Mouse (Mus musculus): Measurements from ENCODE around the gene Triobp. TPM values are rescaled to one million over a fixed set of nuclear protein-coding genes. Genes with fewer than 3 reads are reported as not detected.

Triobp gene
- total RNA-seq, 1 experiment from 2014 or later: 28.3 TPM

DNA sequence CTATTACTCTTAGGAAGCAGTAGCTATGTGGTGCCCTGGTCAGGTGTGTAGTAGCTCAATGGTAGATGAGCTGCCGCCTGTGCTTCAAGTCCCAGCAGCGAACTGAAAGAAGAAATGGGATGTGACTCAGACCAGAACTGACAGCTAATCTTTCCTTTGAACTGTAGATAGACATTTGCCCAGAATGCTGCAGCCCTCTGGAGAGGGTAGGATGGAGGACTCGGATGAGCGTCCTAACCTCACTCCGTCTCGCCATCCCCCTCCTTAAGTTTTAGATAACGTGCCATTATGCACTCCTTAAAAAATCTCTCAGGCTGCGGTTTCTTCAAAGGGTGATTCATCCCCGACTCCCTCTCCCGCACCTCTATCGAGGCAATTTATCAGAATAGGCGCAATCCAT, 27.6 kb upstream of the Triobp start:
- ATAC-seq (replicated peaks in 1 of 2; ENCODE audit: insufficient read depth in 1 of 2, low FRiP score in 2 of 2, low TSS enrichment in 1 of 2, low read depth in 1 of 2, poor library complexity in 2 of 2, severe bottlenecking in 2 of 2): no peak

DNA sequence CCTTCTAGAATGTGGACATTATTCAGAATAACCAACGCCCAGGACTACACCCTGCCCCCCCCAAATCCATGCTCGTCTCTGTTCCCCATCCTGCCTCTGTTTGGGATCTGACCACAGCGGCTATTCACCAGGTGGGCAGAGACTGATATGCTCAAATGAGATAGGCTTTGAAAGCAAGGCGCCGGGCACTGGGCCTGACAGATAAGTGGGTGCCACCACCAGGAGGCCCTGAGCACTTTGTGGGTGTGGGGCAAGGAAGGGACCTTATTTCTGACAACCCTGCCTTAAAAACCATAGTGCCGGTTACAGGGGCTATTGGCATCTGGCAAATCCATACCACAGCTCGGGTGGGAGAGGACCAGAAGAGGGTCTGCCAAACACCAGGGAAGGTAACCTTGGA, 24.8 kb upstream of the Triobp start:
- ATAC-seq (replicated peaks in 1 of 2; ENCODE audit: insufficient read depth in 1 of 2, low FRiP score in 2 of 2, low TSS enrichment in 1 of 2, low read depth in 1 of 2, poor library complexity in 2 of 2, severe bottlenecking in 2 of 2): no peak; a peak in 1 of 4 replicates

DNA sequence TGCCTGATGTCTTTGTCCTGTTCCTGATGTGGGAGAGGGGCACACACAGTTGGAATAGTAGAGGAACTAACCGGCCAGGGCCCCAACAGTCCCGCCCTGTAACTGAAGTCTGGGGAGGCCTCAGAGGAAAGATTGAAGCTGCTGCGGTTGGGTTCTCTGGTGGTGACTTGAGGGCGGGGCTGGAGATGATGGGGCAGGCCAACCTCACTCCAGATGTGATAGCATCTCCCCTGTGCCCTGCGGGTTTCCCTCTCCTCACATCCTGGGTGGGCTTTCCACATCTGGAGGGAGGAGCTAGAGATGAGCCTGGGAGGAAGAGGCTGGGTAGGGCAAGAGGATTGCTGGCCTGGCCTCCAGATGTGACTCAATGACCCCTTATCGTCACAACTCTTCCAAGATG, 23.9 kb upstream of the Triobp start:
- peak; percentile 43 to 59 for ATAC-seq (replicated peaks in 1 of 2; ENCODE audit: insufficient read depth in 1 of 2, low FRiP score in 2 of 2, low TSS enrichment in 1 of 2, low read depth in 1 of 2, poor library complexity in 2 of 2, severe bottlenecking in 2 of 2)

DNA sequence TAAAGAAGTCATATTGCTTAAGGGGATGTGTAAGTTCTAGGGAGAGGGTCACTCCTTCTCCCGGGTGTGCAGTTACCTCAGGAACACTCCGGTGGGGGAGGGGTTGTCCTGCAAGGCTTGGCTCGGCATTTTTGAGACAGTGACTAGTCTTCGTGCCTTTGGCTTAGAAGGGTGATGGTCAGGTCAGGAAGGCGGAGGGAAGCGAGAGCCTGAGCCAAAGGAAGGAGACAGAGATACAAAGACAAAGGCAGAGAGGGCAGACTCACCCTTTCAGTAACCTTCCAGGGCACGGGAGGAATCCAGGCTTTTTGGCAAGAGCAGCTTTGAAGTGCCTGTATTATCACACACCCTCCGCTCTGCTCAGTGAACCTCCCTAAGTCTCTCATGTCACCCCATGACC, 22.4 kb upstream of the Triobp start:
- no peak for ATAC-seq (replicated peaks in 1 of 2; ENCODE audit: insufficient read depth in 1 of 2, low FRiP score in 2 of 2, low TSS enrichment in 1 of 2, low read depth in 1 of 2, poor library complexity in 2 of 2, severe bottlenecking in 2 of 2)

DNA sequence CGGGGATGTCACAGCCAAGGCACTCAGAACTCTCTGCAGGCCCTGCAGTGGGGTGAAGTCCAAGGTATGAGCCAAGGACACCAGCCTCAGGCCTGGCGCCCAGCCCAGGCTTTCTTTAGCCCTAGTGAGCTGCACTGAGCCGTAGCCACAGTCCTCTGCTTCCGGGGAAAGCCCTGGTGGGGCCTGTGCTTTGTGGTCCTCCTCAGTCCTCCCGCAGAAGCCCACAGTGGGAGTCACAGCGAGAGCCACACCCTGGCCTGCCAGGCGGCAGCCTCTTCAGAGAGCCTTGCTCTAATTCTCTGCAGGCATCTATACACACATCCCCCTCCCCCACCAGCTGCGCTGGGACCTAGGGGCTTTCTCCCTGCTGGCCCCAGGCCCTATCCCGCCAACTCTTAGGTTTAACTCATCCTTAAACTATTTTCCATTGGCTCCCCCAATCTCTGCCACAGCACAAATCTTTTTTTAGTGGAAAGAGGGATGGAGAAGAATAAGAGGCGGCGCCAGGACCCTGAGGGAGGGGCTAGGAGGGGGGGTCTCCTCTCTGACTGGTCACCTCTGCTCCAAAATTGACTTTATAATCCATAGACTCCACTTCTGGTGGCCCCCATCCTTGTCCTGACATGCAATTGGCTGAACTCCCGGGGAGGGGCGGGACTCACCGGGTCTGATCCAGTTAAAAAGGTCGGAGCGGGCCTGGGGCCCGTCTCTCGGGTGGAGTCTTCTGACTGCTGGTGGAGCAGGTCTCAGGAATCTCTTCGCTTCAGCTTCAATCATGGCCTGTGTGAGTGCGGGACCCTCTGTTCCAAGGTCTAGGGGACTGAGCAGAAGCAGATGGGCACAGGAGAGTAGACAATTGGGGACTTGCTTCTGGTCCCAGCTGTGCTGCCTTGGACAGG, 21.3 kb upstream of the Triobp start, which contains the start of gene Lgals1:
TSS of gene Lgals1 (plus strand) at position 705 of the 899 bp plus-strand sequence.
- ATAC-seq (replicated peaks in 1 of 2; ENCODE audit: insufficient read depth in 1 of 2, low FRiP score in 2 of 2, low TSS enrichment in 1 of 2, low read depth in 1 of 2, poor library complexity in 2 of 2, severe bottlenecking in 2 of 2): peak; percentile 18 to 46; a peak in 2 of 4 replicates

DNA sequence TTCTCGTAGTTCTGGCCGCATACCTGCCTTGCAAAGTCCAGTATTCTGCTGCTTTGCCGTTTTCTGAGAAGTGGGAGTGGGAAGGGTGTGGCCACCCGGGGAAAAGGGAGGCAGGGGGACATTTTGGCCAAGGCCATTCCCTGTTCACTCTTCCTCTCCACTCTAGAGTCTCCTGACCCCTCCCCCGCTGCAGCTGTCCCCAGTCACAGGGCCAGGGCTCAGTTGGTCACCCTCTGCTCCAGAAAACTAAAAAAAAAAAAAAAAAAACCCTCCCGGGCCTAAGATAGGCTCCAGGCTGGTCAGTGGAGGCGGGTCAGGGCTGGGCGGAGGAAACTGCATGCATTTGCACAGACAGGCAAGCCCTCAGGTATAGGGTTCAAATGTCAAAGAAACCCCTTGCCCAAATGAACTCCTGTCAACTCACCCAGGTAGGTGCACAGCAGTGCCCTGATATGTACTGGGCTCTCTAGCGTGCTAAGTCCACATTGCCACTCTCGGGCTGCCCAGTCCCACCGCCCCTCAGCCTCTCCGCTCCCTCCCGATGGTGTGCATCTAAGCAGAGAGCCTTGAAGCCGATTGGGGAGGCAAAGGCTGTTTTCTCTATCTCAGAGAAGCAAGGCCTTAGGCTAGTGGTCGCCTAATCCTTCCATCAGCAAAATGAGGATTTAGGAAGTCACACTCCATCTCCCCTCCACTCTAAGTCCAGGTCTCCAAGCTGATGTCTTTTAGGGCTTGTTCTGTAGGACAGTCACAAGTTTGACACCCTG, 20.3 kb upstream of the Triobp start:
- ATAC-seq (replicated peaks in 1 of 2; ENCODE audit: insufficient read depth in 1 of 2, low FRiP score in 2 of 2, low TSS enrichment in 1 of 2, low read depth in 1 of 2, poor library complexity in 2 of 2, severe bottlenecking in 2 of 2): no peak

DNA sequence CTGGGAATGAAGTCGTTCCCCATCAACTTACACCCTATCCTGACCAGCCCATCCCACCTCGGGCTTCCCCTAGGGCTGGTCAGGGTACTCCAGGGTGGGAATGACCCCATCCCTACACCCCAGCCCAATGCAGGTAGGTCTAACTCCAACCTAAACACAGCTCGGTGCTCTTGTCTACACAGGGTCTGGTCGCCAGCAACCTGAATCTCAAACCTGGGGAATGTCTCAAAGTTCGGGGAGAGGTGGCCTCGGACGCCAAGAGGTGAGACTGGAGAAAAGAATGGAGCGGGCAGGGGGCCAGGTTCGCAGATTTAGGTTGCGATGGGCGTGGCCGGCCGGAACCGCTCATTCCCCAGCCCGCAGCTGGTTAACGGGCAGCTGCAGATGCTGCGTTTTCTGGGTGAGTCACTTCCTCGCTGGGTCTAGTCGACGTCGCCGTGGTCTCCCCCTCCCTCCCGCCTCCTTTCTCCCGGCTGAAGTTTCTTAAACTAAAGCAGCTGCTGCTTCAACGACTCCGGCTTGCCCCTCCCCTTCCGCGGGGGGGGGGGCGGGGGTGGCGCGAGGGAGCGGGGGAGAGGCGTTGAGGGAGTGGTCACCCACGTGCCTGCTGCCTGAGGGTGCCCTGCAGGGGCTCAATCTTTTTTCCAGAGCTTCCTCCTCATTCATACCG, 19.6 kb upstream of the Triobp start:
- peak; percentile 78 for ATAC-seq (replicated peaks in 1 of 2; ENCODE audit: insufficient read depth in 1 of 2, low FRiP score in 2 of 2, low TSS enrichment in 1 of 2, low read depth in 1 of 2, poor library complexity in 2 of 2, severe bottlenecking in 2 of 2)

DNA sequence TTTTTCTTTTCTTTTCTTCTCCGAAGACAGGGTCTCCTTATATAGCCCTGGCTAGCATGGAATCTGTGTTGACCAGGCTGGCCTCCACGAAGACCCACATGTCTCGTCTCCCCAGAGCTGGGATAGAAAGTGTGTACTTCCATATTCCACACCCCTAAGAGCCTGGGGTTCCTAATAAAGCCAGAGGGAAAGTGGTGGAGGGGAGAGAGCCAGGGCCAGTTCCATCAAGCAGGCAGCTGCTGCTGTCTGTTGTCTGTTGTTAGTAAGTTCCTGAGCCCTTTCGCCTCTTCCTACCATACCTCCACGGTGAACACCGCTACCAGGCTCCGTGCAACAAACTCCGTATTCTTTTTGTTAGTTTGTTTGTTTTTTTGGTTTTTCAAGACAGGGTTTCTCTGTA, 19.0 kb upstream of the Triobp start:
- ATAC-seq (replicated peaks in 1 of 2; ENCODE audit: insufficient read depth in 1 of 2, low FRiP score in 2 of 2, low TSS enrichment in 1 of 2, low read depth in 1 of 2, poor library complexity in 2 of 2, severe bottlenecking in 2 of 2): no peak

DNA sequence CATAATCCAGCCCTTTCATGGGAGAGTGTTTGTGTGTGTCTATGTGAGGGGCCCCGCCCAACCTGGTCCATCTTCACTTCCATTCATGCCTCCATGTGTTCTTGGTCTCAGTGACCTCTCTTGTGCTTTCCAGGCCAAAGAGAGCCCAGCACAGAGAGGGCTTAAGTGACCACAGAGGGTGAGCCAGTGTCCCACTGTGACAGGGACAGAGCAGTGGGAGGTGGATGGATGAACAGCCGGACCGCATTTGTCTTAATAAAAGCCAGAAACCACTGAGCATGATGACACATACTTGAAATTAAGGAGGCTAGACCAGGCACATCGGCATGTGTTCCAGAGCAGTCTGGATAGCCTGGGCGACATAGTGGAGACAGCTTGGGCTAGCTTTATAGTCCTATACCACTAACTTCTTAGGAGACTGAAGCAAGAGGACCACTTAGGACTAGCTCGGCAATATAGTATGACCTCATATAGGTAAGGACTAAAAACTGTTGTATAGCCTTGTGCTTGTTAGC, 17.3 kb upstream of the Triobp start:
- no peak for ATAC-seq (replicated peaks in 1 of 2; ENCODE audit: insufficient read depth in 1 of 2, low FRiP score in 2 of 2, low TSS enrichment in 1 of 2, low read depth in 1 of 2, poor library complexity in 2 of 2, severe bottlenecking in 2 of 2)

DNA sequence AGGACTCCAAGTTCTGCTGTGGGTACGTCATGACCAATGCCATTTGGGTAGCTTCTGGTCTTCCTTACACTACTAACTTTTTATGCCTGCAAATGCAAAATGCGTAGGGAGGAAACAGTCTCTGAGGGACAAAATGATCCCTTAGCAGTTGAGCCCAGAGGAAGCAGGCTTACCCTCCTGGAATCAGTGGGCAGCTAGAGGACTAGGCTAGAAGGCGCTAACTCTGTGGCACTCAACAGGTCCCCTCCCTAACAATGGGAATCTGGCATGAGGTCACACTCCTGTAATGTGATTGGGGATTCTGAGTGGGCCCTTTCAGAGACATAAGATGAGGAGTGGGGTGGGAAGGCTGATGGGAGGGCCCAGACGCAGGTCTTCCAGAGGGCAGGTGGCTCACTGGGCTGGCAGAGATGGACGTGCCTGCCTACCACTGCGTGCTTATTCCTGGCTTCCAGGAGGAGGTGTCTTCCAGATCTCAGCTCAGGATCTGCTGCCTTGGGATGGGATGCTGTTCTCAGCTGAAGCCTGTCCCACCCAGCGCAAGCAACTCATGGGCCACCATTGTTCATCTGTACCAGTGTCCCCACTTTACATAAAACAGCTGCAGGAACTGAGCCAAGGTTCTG, 16.6 kb upstream of the Triobp start:
- ATAC-seq (replicated peaks in 1 of 2; ENCODE audit: insufficient read depth in 1 of 2, low FRiP score in 2 of 2, low TSS enrichment in 1 of 2, low read depth in 1 of 2, poor library complexity in 2 of 2, severe bottlenecking in 2 of 2): no peak

DNA sequence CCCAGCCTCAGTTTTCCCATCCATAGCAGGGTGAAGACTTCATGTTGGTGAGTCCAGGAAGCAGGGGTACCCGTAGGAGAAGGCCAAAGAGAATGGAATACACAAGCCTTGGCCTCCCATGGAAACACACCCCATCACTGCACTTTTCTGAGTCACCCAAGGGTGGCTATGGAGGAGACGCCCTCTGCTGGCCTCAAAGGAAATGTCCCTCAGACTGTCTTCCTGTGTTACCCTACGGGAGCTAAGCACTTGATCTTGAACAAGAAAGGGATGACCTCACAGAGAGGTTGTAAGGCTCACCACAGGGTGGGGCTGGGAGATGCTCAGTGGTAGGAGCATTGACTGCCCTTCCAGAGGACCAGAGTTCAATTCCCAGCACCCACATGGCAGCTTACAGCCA, 15.9 kb upstream of the Triobp start:
- ATAC-seq (replicated peaks in 1 of 2; ENCODE audit: insufficient read depth in 1 of 2, low FRiP score in 2 of 2, low TSS enrichment in 1 of 2, low read depth in 1 of 2, poor library complexity in 2 of 2, severe bottlenecking in 2 of 2): peak; percentile 52 to 53; a peak in 3 of 4 replicates

DNA sequence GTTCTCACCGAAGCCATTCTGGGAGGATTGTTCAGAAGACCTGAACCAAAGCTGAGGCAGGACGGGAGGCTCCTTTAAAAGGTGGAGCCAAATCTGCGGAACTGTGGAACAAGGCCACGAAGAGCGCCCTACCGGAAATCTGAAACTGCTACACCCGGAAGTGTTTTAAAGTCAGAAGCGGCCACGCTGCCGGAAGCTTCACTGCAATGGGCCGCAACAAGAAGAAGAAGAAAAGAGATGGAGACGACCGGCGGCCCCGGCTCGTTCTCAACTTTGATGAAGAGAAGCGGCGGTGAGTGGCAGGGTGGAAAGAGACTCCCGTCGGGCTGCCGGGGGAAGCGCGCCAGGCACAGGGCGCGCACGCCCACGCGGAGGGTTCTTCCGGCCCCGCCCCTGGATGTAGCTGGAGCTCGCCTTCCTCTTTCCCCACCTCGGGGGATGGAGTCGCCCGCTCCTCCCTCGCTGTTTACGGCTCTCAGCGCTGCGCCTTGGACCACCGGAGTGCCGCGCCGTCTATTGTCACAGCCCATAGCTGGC, 12.7 kb upstream of the Triobp start, which contains the start of gene Nol12:
TSS of gene Nol12 (plus strand) at position 150 of the 537 bp plus-strand sequence.
- ATAC-seq (replicated peaks in 1 of 2; ENCODE audit: insufficient read depth in 1 of 2, low FRiP score in 2 of 2, low TSS enrichment in 1 of 2, low read depth in 1 of 2, poor library complexity in 2 of 2, severe bottlenecking in 2 of 2): peak; percentile 79 to 84

DNA sequence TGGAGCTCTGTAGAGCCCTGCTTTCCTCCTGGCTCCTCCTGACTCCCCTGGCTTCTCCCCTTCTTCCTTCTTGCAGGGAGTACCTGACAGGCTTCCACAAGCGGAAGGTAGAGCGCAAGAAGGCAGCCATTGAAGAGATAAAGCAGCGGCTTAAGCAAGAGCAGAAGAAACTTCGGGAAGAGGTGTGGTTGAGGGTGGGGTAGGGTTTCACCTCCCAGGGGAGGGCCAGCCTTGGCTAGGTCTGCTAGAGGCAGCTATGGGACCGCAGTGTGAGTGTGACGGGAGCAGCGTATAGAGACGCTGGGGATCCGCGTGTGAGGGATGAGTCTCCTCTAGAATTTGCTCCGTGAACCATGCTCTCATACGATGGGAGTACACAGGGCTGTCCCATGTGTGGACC, 11.1 kb upstream of the Triobp start:
- no peak for ATAC-seq (replicated peaks in 1 of 2; ENCODE audit: insufficient read depth in 1 of 2, low FRiP score in 2 of 2, low TSS enrichment in 1 of 2, low read depth in 1 of 2, poor library complexity in 2 of 2, severe bottlenecking in 2 of 2)

DNA sequence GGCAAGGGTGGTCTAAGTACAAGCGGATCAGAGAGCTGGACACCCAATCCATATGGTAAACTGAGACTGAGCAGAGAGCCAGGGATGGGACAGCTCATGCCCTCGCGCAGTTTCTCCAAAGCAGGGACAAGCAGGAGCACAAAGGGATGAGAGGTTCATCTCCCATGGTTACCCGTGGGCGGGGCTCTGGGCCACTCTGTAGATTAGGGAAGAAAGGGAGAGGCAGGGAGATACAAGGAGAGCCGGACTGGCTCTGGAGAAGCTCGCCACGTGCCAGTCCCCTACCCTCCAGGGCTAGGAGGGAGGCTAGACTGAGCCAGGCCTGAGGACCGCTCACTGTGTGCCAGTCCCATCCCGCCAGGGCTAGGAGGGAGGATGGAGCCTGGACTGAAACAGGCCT, 10.2 kb upstream of the Triobp start:
- no peak for ATAC-seq (replicated peaks in 1 of 2; ENCODE audit: insufficient read depth in 1 of 2, low FRiP score in 2 of 2, low TSS enrichment in 1 of 2, low read depth in 1 of 2, poor library complexity in 2 of 2, severe bottlenecking in 2 of 2)

DNA sequence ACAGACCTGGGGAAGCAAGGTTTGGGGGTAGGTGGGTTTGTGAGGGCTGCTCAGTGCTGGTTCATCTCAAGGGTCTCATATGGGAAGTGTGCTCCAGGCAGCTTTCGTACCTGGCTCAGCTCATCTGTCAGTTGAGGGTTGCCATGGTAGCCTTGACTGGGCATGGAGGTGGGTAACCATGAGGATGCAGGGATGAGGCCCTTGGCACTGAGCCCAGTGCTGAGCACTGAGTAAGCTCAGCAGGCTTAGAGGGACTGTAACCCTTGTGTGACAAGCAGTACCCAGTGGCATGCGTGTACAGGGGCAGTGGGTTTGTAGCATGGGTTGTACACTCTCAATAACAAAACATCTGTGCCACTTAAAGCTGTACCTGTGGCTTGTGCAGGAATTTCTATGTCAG, 9.6 kb upstream of the Triobp start:
- ATAC-seq (replicated peaks in 1 of 2; ENCODE audit: insufficient read depth in 1 of 2, low FRiP score in 2 of 2, low TSS enrichment in 1 of 2, low read depth in 1 of 2, poor library complexity in 2 of 2, severe bottlenecking in 2 of 2): no peak

DNA sequence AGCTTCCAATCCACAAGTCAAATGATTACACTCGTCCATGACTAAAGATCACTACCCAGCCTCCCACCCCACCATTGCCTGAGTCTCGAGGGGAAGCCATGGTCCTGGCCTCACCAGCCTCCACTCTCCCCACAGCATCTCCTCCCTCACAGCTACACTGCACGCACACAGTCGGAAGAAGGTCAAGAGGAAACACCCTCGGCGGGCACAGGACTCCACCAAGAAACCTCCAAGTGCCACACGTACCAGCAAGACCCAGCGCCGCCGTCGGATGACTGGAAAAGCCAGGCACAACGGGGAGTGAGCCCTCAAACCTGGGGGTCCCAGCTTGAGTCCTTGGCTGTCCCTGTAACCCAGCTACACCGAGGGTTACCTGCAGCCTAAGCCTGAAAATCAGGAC, 7.2 kb upstream of the Triobp start:
- no peak for ATAC-seq (replicated peaks in 1 of 2; ENCODE audit: insufficient read depth in 1 of 2, low FRiP score in 2 of 2, low TSS enrichment in 1 of 2, low read depth in 1 of 2, poor library complexity in 2 of 2, severe bottlenecking in 2 of 2)

DNA sequence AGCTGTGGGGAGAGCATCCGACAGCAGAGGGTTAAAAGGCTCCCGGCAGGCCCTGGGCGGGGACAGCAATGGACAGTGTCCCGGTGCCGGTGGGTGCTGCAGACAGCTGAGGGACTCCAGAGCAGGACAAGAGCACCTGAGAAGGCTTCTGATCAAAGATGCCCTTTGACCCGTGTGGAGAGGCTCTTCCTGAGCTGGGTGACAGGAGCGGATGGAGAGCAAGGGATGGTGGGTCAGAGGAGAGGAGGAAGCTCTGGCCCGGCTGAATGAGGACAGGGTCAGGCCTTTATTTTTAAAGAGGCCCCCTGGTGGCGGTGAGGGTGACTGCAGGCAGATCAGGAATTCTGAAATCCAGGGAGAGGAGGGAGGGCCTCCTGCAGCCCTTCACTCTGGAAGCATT, 4.9 kb upstream of the Triobp start:
- peak; percentile 66 to 67 for ATAC-seq (replicated peaks in 1 of 2; ENCODE audit: insufficient read depth in 1 of 2, low FRiP score in 2 of 2, low TSS enrichment in 1 of 2, low read depth in 1 of 2, poor library complexity in 2 of 2, severe bottlenecking in 2 of 2)

Data from hematopoietic stem cell, adult 5-6 weeks (primary cell).